In the genomic region with DNA sequence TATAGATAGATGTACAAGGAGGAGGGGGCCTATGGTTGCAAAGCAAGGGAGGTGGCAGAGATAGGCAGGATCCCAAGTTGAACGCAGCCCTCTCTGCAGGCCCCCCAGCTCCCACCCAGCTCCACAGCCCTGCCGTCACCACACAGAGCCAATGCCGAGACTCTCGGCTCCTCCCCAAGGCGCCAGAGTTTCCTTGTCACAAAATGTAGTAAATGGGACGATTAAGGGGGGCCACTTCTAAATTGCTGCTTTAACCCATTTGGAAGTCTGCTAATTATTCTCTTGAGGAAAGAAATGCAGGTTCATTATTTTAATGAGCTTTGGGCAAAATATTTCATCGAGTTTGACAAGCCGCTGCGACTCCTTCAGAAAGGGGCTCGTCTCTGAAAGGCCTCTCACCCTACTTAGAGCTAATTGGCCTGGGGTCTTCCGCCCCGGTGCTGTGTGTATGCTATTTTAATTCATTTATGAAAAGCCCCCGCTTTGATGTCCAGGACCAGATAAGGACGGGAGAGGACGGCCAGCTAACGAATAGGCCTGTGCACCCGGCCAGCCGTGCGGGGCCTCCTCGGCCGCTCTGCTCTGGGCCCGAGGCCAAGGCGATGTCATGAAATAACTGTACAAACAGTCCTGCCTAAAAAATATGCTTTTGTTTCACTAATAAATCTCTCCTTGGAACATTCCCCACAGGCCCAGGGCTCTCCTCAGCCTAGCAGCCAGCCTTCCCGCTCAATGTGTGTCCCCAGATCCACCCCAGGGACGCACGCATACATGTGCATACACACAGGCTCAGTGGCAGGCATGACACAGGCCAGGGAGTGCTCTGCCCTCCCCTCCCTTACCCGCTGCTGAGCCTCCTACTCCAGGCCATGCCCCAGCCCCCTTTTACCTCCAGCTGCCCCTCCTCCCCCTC, we compare ENCODE assay signal across 8 mouse cellular contexts.
DNase-seq lines count a peak whose midpoint lies in the region; ATAC-seq lines count a peak whose summit lies in the region.

No protein-coding gene starts in this region.

- H3K4me1 ChIP-seq in forebrain, embryonic 12.5 days = peaks cover 45% of the 10 kb centered on the region

- 24% methylated on average over 27 of the region's 27 CpGs for WGBS in forebrain, embryonic 12.5 days

- no peak overlapping the region for H3K9ac ChIP-seq in forebrain, embryonic 12.5 days

- no peaks in the 10 kb centered on the region for H3K9me3 ChIP-seq in forebrain, embryonic 12.5 days

- H3K4me2 ChIP-seq in forebrain, embryonic 12.5 days = peak overlapping the region; percentile 26; the same call in 1 of the 2 replicates

- H3K27me3 ChIP-seq in forebrain, embryonic 12.5 days = peaks cover 73% of the 10 kb centered on the region

- peak; percentile 90 for DNase-seq in adrenal gland, adult 2 months
- DNase-seq in heart, postnatal 10 days = peak; percentile 77 to 81
- DNase-seq in kidney, postnatal 10 days = peak; percentile 93
- peak; percentile 74 to 87 for DNase-seq in lung, postnatal 4 days
- peak; percentile 84 for DNase-seq in testis, postnatal 10 days (ENCODE audit: low spot score)
- no peak for DNase-seq in right cerebral cortex, adult 2 months (ENCODE audit: low spot score in 2 of 2)

- peak overlapping the region; percentile 54 for H3K27ac ChIP-seq in forebrain, embryonic 12.5 days

- ATAC-seq in forebrain, embryonic 12.5 days (ENCODE audit: low FRiP score) = peak; percentile 84
- ATAC-seq in frontal cortex, adult (ENCODE audit: low TSS enrichment) = no peak

- intact Hi-C loops in heart, postnatal 10 days (cut with DNase I) = no loop called here

- H3K36me3 ChIP-seq in forebrain, embryonic 12.5 days (replicated peaks) = no peaks in the 10 kb centered on the region

- no peak overlapping the region for H3K4me3 ChIP-seq in forebrain, embryonic 12.5 days (replicated peaks)

Comparison
In these comparisons a context has a peak if more than half of its experiments do, and no peak if none do; other contexts are left out.
1. DNase-seq: peak in adrenal gland, adult 2 months (single experiment), heart, postnatal 10 days (2 of 2), kidney, postnatal 10 days (single experiment), lung, postnatal 4 days (2 of 2) and testis, postnatal 10 days (single experiment); none in right cerebral cortex, adult 2 months (0 of 2).